Mouse (Mus musculus): ENCODE results near the gene Stx1a. TPM values are rescaled to one million over a fixed set of nuclear protein-coding genes. Genes with fewer than 3 reads are reported as not detected.
"Not testable (repeated sequence)": the region's sequence is repeated elsewhere in the genome, so short reads cannot be mapped to it uniquely, and the experiment has no call there.

The Stx1a gene
- total RNA-seq, 2 experiments from 2014 or later, result 0.64 to 1.3 TPM

GRCm38 (mm10) chr5:135063629-135064381, 40.5 kb downstream of the Stx1a start, which contains the start of gene Dnajc30:
TSS of gene Dnajc30 (plus strand) at chr5:135064202.
- TF ChIP-seq CTCF (IDR thresholded peaks at IDR 0.05), result no peak
- intact Hi-C loops (cut with DNase I), result loop anchor here (5.0 kb wide), 1 partner anchor 52 kb away; no protein-coding TSS in a partner anchor
- peak; percentile 98 for DNase-seq
- Histone ChIP-seq H3K27ac (peak within 1 kb of the TSS; percentile 96), H3K4me3 (peak within 1 kb of the TSS; percentile 81)

GRCm38 (mm10) chr5:135064382-135064766, 41.1 kb downstream of the Stx1a start:
- TF ChIP-seq CTCF (IDR thresholded peaks at IDR 0.05), result no peak
- intact Hi-C loops (cut with DNase I), result loop anchor here (5.0 kb wide), 1 partner anchor 52 kb away; no protein-coding TSS in a partner anchor

GRCm38 (mm10) chr5:135064909-135065446, 41.7 kb downstream of the Stx1a start, which contains the start of gene Bud23:
TSS of gene Bud23 (minus strand) at chr5:135064959.
- intact Hi-C loops (cut with DNase I), result loop anchor here (5.0 kb wide), 1 partner anchor 53 kb away; no protein-coding TSS in a partner anchor
- Histone ChIP-seq H3K27ac (peak within 1 kb of the TSS; percentile 96), H3K4me3 (peak within 1 kb of the TSS; percentile 81)
- not testable (repeated sequence) for DNase-seq

More at GRCm38 (mm10) chr5:135064382-135064766, 41.1 kb downstream of the Stx1a start:
- Histone ChIP-seq H3K27ac (peak overlapping the region; percentile 96), H3K4me3 (peak overlapping the region; percentile 81)
- DNase-seq, result peak; percentile 57

- intact Hi-C loops (cut with DNase I), result no loop called here
- no peak for DNase-seq
- H3K4me3 ChIP-seq, result peak overlapping the region; percentile 81
- TF ChIP-seq CTCF (IDR thresholded peaks at IDR 0.05), result no peak
- H3K27ac ChIP-seq, result no peak overlapping the region
Observed at GRCm38 (mm10) chr5:135066008-135066407, 42.7 kb downstream of the Stx1a start.

- intact Hi-C loops (cut with DNase I), result no loop called here
Observed at GRCm38 (mm10) chr5:135070448-135070847, 47.2 kb downstream of the Stx1a start.

GRCm38 (mm10) chr5:135072061-135072460, 48.8 kb downstream of the Stx1a start:
- H3K27ac ChIP-seq, result no peak overlapping the region
- intact Hi-C loops (cut with DNase I), result no loop called here
- H3K4me3 ChIP-seq, result no peak overlapping the region
- no peak for DNase-seq
- TF ChIP-seq CTCF (IDR thresholded peaks at IDR 0.05), result no peak

More at GRCm38 (mm10) chr5:135070448-135070847, 47.2 kb downstream of the Stx1a start:
- Histone ChIP-seq H3K27ac (no peak overlapping the region), H3K4me3 (no peak overlapping the region)
- no peak for DNase-seq
- no peak for TF ChIP-seq CTCF (IDR thresholded peaks at IDR 0.05)

GRCm38 (mm10) chr5:135072720-135073119, 49.4 kb downstream of the Stx1a start:
- DNase-seq, result no peak
- intact Hi-C loops (cut with DNase I), result no loop called here
- no peak for TF ChIP-seq CTCF (IDR thresholded peaks at IDR 0.05)
- H3K27ac ChIP-seq, result no peak overlapping the region
- no peak overlapping the region for H3K4me3 ChIP-seq

GRCm38 (mm10) chr5:135073349-135074150, 50.3 kb downstream of the Stx1a start:
- Histone ChIP-seq H3K27ac (no peak overlapping the region), H3K4me3 (no peak overlapping the region)
- no peak for TF ChIP-seq CTCF (IDR thresholded peaks at IDR 0.05)
- no peak for DNase-seq
- intact Hi-C loops (cut with DNase I), result no loop called here

GRCm38 (mm10) chr5:135075655-135076054, 52.4 kb downstream of the Stx1a start:
- TF ChIP-seq CTCF (IDR thresholded peaks at IDR 0.05), result no peak
- Histone ChIP-seq H3K27ac (no peak overlapping the region), H3K4me3 (no peak overlapping the region)
- intact Hi-C loops (cut with DNase I), result no loop called here
- DNase-seq, result no peak

GRCm38 (mm10) chr5:135076368-135076767, 53.1 kb downstream of the Stx1a start:
- H3K4me3 ChIP-seq, result no peak overlapping the region
- intact Hi-C loops (cut with DNase I), result no loop called here
- TF ChIP-seq CTCF (IDR thresholded peaks at IDR 0.05), result no peak
- DNase-seq, result no peak
- H3K27ac ChIP-seq, result no peak overlapping the region

GRCm38 (mm10) chr5:135076931-135077505, 53.7 kb downstream of the Stx1a start:
- H3K27ac ChIP-seq, result no peak overlapping the region
- peak overlapping the region; percentile 88 for H3K4me3 ChIP-seq
- intact Hi-C loops (cut with DNase I), result no loop called here
- no peak for DNase-seq
- no peak for TF ChIP-seq CTCF (IDR thresholded peaks at IDR 0.05)

All from gastrocnemius, adult 2 months (tissue).